Mouse (Mus musculus): ENCODE data around the gene Tuba3b. TPM values are rescaled to one million over a fixed set of nuclear protein-coding genes. Genes with fewer than 3 reads are reported as not detected.

Gene Tuba3b
- not detected in 2 replicates for polyA plus RNA-seq (2012; rRNA removed)

GRCm38 (mm10) chr6:145615666-145616210 lies at the start of gene Tuba3b:
TSS of gene Tuba3b (plus strand) at chr6:145615757.
- TF ChIP-seq POLR2A (IDR thresholded peaks at IDR 0.05; ENCODE audit: extremely low read depth, insufficient read depth, low read length) = no peak
- TF ChIP-seq CTCF (IDR thresholded peaks at IDR 0.05; ENCODE audit: extremely low read depth, insufficient read depth, low read length) = no peak
- Histone ChIP-seq H3K4me3 (ENCODE audit: insufficient read depth, low read length) (no peak within 1 kb of the TSS), H3K27ac (ENCODE audit: insufficient read depth, low read length) (no peak within 1 kb of the TSS), H3K4me1 (ENCODE audit: control insufficient read depth, insufficient read depth, low read length) (no peaks in the 10 kb centered on the region)

- no peaks in the 10 kb centered on the region for H3K4me1 ChIP-seq (ENCODE audit: control insufficient read depth, insufficient read depth, low read length)
- H3K4me3 ChIP-seq (ENCODE audit: insufficient read depth, low read length) = no peak overlapping the region
- H3K27ac ChIP-seq (ENCODE audit: insufficient read depth, low read length) = no peak overlapping the region
- no peak for TF ChIP-seq CTCF (IDR thresholded peaks at IDR 0.05; ENCODE audit: extremely low read depth, insufficient read depth, low read length)
- TF ChIP-seq POLR2A (IDR thresholded peaks at IDR 0.05; ENCODE audit: extremely low read depth, insufficient read depth, low read length) = no peak
Observed at GRCm38 (mm10) chr6:145567296-145567695, 48.3 kb upstream of the Tuba3b start.

- TF ChIP-seq CTCF (IDR thresholded peaks at IDR 0.05; ENCODE audit: extremely low read depth, insufficient read depth, low read length) (no peak), POLR2A (IDR thresholded peaks at IDR 0.05; ENCODE audit: extremely low read depth, insufficient read depth, low read length) (no peak)
- H3K27ac ChIP-seq (ENCODE audit: insufficient read depth, low read length) = no peak overlapping the region
- H3K4me3 ChIP-seq (ENCODE audit: insufficient read depth, low read length) = no peak overlapping the region
- no peaks in the 10 kb centered on the region for H3K4me1 ChIP-seq (ENCODE audit: control insufficient read depth, insufficient read depth, low read length)
Observed at GRCm38 (mm10) chr6:145567832-145568231, 47.7 kb upstream of the Tuba3b start.

- no peaks in the 10 kb centered on the region for H3K4me1 ChIP-seq (ENCODE audit: control insufficient read depth, insufficient read depth, low read length)
- no peak overlapping the region for H3K27ac ChIP-seq (ENCODE audit: insufficient read depth, low read length)
- TF ChIP-seq POLR2A (IDR thresholded peaks at IDR 0.05; ENCODE audit: extremely low read depth, insufficient read depth, low read length) = no peak
- no peak for TF ChIP-seq CTCF (IDR thresholded peaks at IDR 0.05; ENCODE audit: extremely low read depth, insufficient read depth, low read length)
- no peak overlapping the region for H3K4me3 ChIP-seq (ENCODE audit: insufficient read depth, low read length)
Observed at GRCm38 (mm10) chr6:145568701-145569100, 46.9 kb upstream of the Tuba3b start.

- TF ChIP-seq POLR2A (IDR thresholded peaks at IDR 0.05; ENCODE audit: extremely low read depth, insufficient read depth, low read length) (no peak), CTCF (IDR thresholded peaks at IDR 0.05; ENCODE audit: extremely low read depth, insufficient read depth, low read length) (no peak)
- Histone ChIP-seq H3K4me1 (ENCODE audit: control insufficient read depth, insufficient read depth, low read length) (no peaks in the 10 kb centered on the region), H3K27ac (ENCODE audit: insufficient read depth, low read length) (no peak overlapping the region), H3K4me3 (ENCODE audit: insufficient read depth, low read length) (no peak overlapping the region)
Observed at GRCm38 (mm10) chr6:145573250-145574013, 42.1 kb upstream of the Tuba3b start.

GRCm38 (mm10) chr6:145576762-145577161 lies 38.8 kb upstream of the Tuba3b start:
- Histone ChIP-seq H3K4me3 (ENCODE audit: insufficient read depth, low read length) (no peak overlapping the region), H3K4me1 (ENCODE audit: control insufficient read depth, insufficient read depth, low read length) (no peaks in the 10 kb centered on the region), H3K27ac (ENCODE audit: insufficient read depth, low read length) (no peak overlapping the region)
- no peak for TF ChIP-seq POLR2A (IDR thresholded peaks at IDR 0.05; ENCODE audit: extremely low read depth, insufficient read depth, low read length)
- no peak for TF ChIP-seq CTCF (IDR thresholded peaks at IDR 0.05; ENCODE audit: extremely low read depth, insufficient read depth, low read length)

GRCm38 (mm10) chr6:145578457-145579185 lies 36.9 kb upstream of the Tuba3b start:
- Histone ChIP-seq H3K4me1 (ENCODE audit: control insufficient read depth, insufficient read depth, low read length) (no peaks in the 10 kb centered on the region), H3K27ac (ENCODE audit: insufficient read depth, low read length) (peak overlapping the region; percentile 4; the same call in 1 of the 2 replicates), H3K4me3 (ENCODE audit: insufficient read depth, low read length) (no peak overlapping the region)
- TF ChIP-seq CTCF (IDR thresholded peaks at IDR 0.05; ENCODE audit: extremely low read depth, insufficient read depth, low read length) = no peak
- no peak for TF ChIP-seq POLR2A (IDR thresholded peaks at IDR 0.05; ENCODE audit: extremely low read depth, insufficient read depth, low read length)

GRCm38 (mm10) chr6:145579761-145580160 lies 35.8 kb upstream of the Tuba3b start:
- Histone ChIP-seq H3K4me3 (ENCODE audit: insufficient read depth, low read length) (no peak overlapping the region), H3K27ac (ENCODE audit: insufficient read depth, low read length) (no peak overlapping the region), H3K4me1 (ENCODE audit: control insufficient read depth, insufficient read depth, low read length) (no peaks in the 10 kb centered on the region)
- TF ChIP-seq POLR2A (IDR thresholded peaks at IDR 0.05; ENCODE audit: extremely low read depth, insufficient read depth, low read length) (no peak), CTCF (IDR thresholded peaks at IDR 0.05; ENCODE audit: extremely low read depth, insufficient read depth, low read length) (no peak)

- no peak for TF ChIP-seq CTCF (IDR thresholded peaks at IDR 0.05; ENCODE audit: extremely low read depth, insufficient read depth, low read length)
- no peak for TF ChIP-seq POLR2A (IDR thresholded peaks at IDR 0.05; ENCODE audit: extremely low read depth, insufficient read depth, low read length)
- H3K27ac ChIP-seq (ENCODE audit: insufficient read depth, low read length) = no peak overlapping the region
- no peaks in the 10 kb centered on the region for H3K4me1 ChIP-seq (ENCODE audit: control insufficient read depth, insufficient read depth, low read length)
- H3K4me3 ChIP-seq (ENCODE audit: insufficient read depth, low read length) = no peak overlapping the region
Observed at GRCm38 (mm10) chr6:145581366-145582170, 34.0 kb upstream of the Tuba3b start.
